In the genomic region with DNA sequence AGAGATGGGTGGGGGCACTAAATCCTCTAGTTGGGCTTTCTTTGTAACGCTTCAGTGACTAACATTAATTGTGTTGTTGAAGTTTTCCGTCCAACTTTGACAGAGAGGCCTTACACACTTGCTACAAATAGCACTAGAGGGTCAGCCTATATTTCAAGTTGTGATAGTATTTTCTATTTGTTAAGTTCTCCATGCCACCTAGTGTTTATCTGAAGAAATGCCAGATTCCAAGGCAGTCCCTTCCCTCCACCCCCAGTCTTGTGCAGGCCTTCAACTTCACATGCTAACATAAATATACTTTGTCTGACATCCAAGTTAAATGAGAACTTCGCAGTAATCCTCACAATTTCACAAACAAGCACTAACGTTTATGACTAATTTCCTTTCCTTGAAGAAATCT, we compare ENCODE assay signal across 25 mouse cellular contexts. TPM values are rescaled to one million over a fixed set of nuclear protein-coding genes. Genes with fewer than 3 reads are reported as not detected.
A peak's percentile ranks its signal among the peaks of the same experiment; 100 is the strongest.
DNase-seq lines count a peak whose midpoint lies in the region; ATAC-seq and TF ChIP-seq lines count a peak whose summit lies in the region.
"Had no signal": no experiment of that assay in that cellular context is flagged by ENCODE, and none has a peak within 500 bp of the region (broad histone marks: within the 10 kb centered on the region; RNA-seq: fewer than 3 reads in every experiment).

No protein-coding gene starts in this region.

- no peak overlapping the region for H3K4me3 ChIP-seq in kidney, postnatal 0 days (replicated peaks; ENCODE audit: low read depth, low read length)
- H3K4me3 ChIP-seq in kidney, adult 2 months (ENCODE audit: insufficient read depth, low read depth, low read length) = no peak overlapping the region
- H3K4me3 ChIP-seq in midbrain, embryonic 14.5 days (replicated peaks; ENCODE audit: low read depth, low read length) = no peak overlapping the region
- no peak overlapping the region for H3K4me3 ChIP-seq in midbrain, embryonic 16.5 days (ENCODE audit: low read depth, low read length)
- H3K4me3 ChIP-seq: forebrain, embryonic 10.5 days; hindbrain, embryonic 13.5 days; liver, embryonic 15.5 days; midbrain, embryonic 12.5 days; neural tube, embryonic 12.5 days had no signal

- DNase-seq in kidney, postnatal 0 days (ENCODE audit: low spot score) = peak; percentile 47
- DNase-seq in kidney, adult 2 months = no peak
- peak; percentile 19 for DNase-seq in midbrain, embryonic 14.5 days
- peak; percentile 14 for DNase-seq in brain, adult 2 months (ENCODE audit: low read depth, low spot score)
- DNase-seq in right cerebral cortex, postnatal 25 days = no peak
- DNase-seq in cerebellum, postnatal 4 days (ENCODE audit: low spot score in 2 of 2) = no peak
- DNase-seq: cerebellum, adult 2 months; cerebellum, postnatal 25 days; gastrocnemius, postnatal 25 days; kidney, adult 9 months; kidney, postnatal 25 days; liver; right cerebral cortex, postnatal 14 days; spleen, adult 18-20 months; thymus, postnatal 25 days had no signal

- peak; percentile 38 for TF ChIP-seq CTCF in kidney, postnatal 0 days (IDR thresholded peaks at IDR 0.05; ENCODE audit: low read depth)
- TF ChIP-seq CTCF in kidney, adult 2 months (conservative IDR thresholded peaks at IDR 0.05; ENCODE audit: insufficient read depth, insufficient read length, low read depth, low read length) = no peak

- WGBS in kidney, postnatal 0 days = 48% methylated on average over 4 of the region's 4 CpGs
- 43% methylated on average over 4 of the region's 4 CpGs for WGBS in kidney, adult 2 months
- WGBS in midbrain, embryonic 14.5 days = 87% methylated on average over 4 of the region's 4 CpGs
- WGBS in midbrain, embryonic 16.5 days = 82% methylated on average over 4 of the region's 4 CpGs

- H3K27ac ChIP-seq in kidney, postnatal 0 days = no peak overlapping the region
- no peak overlapping the region for H3K27ac ChIP-seq in kidney, adult 2 months (ENCODE audit: insufficient read depth, low read depth, low read length)
- no peak overlapping the region for H3K27ac ChIP-seq in midbrain, embryonic 14.5 days (replicated peaks; ENCODE audit: low read depth, low read length)
- no peak overlapping the region for H3K27ac ChIP-seq in midbrain, embryonic 16.5 days (ENCODE audit: low read length)
- H3K27ac ChIP-seq: forebrain, embryonic 10.5 days; hindbrain, embryonic 13.5 days; liver, embryonic 15.5 days; midbrain, embryonic 12.5 days; neural tube, embryonic 12.5 days had no signal

- no peaks in the 10 kb centered on the region for H3K27me3 ChIP-seq in kidney, postnatal 0 days (ENCODE audit: insufficient read depth, low read length)
- no peaks in the 10 kb centered on the region for H3K27me3 ChIP-seq in kidney, adult 2 months (replicated peaks; ENCODE audit: control insufficient read depth, insufficient read depth, low read length)
- H3K27me3 ChIP-seq in midbrain, embryonic 14.5 days (ENCODE audit: control insufficient read depth, insufficient read depth, low read length) = no peaks in the 10 kb centered on the region
- H3K27me3 ChIP-seq in midbrain, embryonic 16.5 days (ENCODE audit: control insufficient read depth, insufficient read depth, low read depth, low read length) = no peaks in the 10 kb centered on the region
- H3K27me3 ChIP-seq: hindbrain, embryonic 13.5 days; liver, embryonic 15.5 days; midbrain, embryonic 12.5 days; neural tube, embryonic 12.5 days had no signal

- H3K9me3 ChIP-seq in kidney, postnatal 0 days (replicated peaks; ENCODE audit: low read length) = no peaks in the 10 kb centered on the region
- no peaks in the 10 kb centered on the region for H3K9me3 ChIP-seq in midbrain, embryonic 14.5 days (ENCODE audit: control insufficient read depth, low read length)
- H3K9me3 ChIP-seq in midbrain, embryonic 16.5 days (replicated peaks; ENCODE audit: control insufficient read depth, low read length, poor library complexity, severe bottlenecking) = no peaks in the 10 kb centered on the region
- H3K9me3 ChIP-seq: forebrain, embryonic 10.5 days; hindbrain, embryonic 13.5 days; liver, embryonic 15.5 days; midbrain, embryonic 12.5 days had no signal

- no peak for TF ChIP-seq POLR2A in kidney, adult 2 months (IDR thresholded peaks at IDR 0.05; ENCODE audit: low read depth, low read length)

- H3K36me3 ChIP-seq in kidney, postnatal 0 days (ENCODE audit: insufficient read depth, low read length) = no peaks in the 10 kb centered on the region
- no peaks in the 10 kb centered on the region for H3K36me3 ChIP-seq in kidney, adult 2 months (ENCODE audit: control insufficient read depth, insufficient read depth, low read length)
- no peaks in the 10 kb centered on the region for H3K36me3 ChIP-seq in midbrain, embryonic 14.5 days (ENCODE audit: control insufficient read depth, insufficient read depth, low read length)
- no peaks in the 10 kb centered on the region for H3K36me3 ChIP-seq in midbrain, embryonic 16.5 days (ENCODE audit: control insufficient read depth, insufficient read depth, low read length)
- H3K36me3 ChIP-seq: forebrain, embryonic 10.5 days; hindbrain, embryonic 13.5 days; liver, embryonic 15.5 days; midbrain, embryonic 12.5 days; neural tube, embryonic 12.5 days had no signal

- ATAC-seq in kidney, postnatal 0 days (replicated peaks; ENCODE audit: low FRiP score, low read depth) = no peak
- no peak for ATAC-seq in midbrain, embryonic 14.5 days (ENCODE audit: low FRiP score, low TSS enrichment)
- ATAC-seq in midbrain, embryonic 16.5 days = no peak
- ATAC-seq: forebrain, embryonic 16.5 days; inflammation-experienced regulatory T-cells, adult 6 months had no signal

- H3K9ac ChIP-seq in kidney, postnatal 0 days (ENCODE audit: low read depth, low read length) = no peak overlapping the region
- H3K9ac ChIP-seq in midbrain, embryonic 14.5 days (replicated peaks; ENCODE audit: low read length) = no peak overlapping the region
- H3K9ac ChIP-seq in midbrain, embryonic 16.5 days (ENCODE audit: low read depth, low read length) = no peak overlapping the region
- H3K9ac ChIP-seq: hindbrain, embryonic 13.5 days; liver, embryonic 15.5 days; midbrain, embryonic 12.5 days; neural tube, embryonic 12.5 days had no signal

- no peaks in the 10 kb centered on the region for H3K4me1 ChIP-seq in kidney, postnatal 0 days (replicated peaks; ENCODE audit: insufficient read depth, low read length)
- no peaks in the 10 kb centered on the region for H3K4me1 ChIP-seq in kidney, adult 2 months (ENCODE audit: control insufficient read depth, insufficient read depth, low read length)
- no peaks in the 10 kb centered on the region for H3K4me1 ChIP-seq in midbrain, embryonic 14.5 days (ENCODE audit: control insufficient read depth, insufficient read depth, low read length)
- H3K4me1 ChIP-seq in midbrain, embryonic 16.5 days (ENCODE audit: control insufficient read depth, insufficient read depth, low read length) = no peaks in the 10 kb centered on the region
- H3K4me1 ChIP-seq: forebrain, embryonic 10.5 days; hindbrain, embryonic 13.5 days; liver, embryonic 15.5 days; midbrain, embryonic 12.5 days; neural tube, embryonic 12.5 days had no signal

- H3K4me2 ChIP-seq in kidney, postnatal 0 days (ENCODE audit: low read length) = no peak overlapping the region
- H3K4me2 ChIP-seq in midbrain, embryonic 14.5 days (ENCODE audit: low read length) = no peak overlapping the region
- H3K4me2 ChIP-seq in midbrain, embryonic 16.5 days (ENCODE audit: low read length) = no peak overlapping the region
- H3K4me2 ChIP-seq: hindbrain, embryonic 13.5 days; liver, embryonic 15.5 days; midbrain, embryonic 12.5 days; neural tube, embryonic 12.5 days had no signal

RNA-seq across cellular contexts. Expression of gene 1700080O16Rik, which starts 26.9 kb away (rescaled TPM):
- not detected in 2 replicates for polyA plus RNA-seq in kidney, postnatal 0 days (2015; fragmentation: Nextera tagmentation; extraction: Ambion mirVana)
- not detected in 2 replicates for polyA plus RNA-seq in kidney, adult 2 months (2012; rRNA removed)
- polyA plus RNA-seq in midbrain, embryonic 14.5 days (2014; fragmentation: Nextera tagmentation; extraction: Ambion mirVana) = not detected in 2 replicates
- polyA plus RNA-seq in midbrain, embryonic 16.5 days (2015; fragmentation: Nextera tagmentation; extraction: Ambion mirVana) = not detected in 2 replicates
- polyA plus RNA-seq: cerebellum, adult 2 months; forebrain, embryonic 10.5 days; forebrain, embryonic 16.5 days; heart, embryonic 14.5 days; hindbrain, embryonic 13.5 days; inflammation-experienced regulatory T-cells, adult 6 months; liver, embryonic 15.5 days; lung, embryonic 16.5 days; midbrain, embryonic 12.5 days; neural tube, embryonic 12.5 days had no signal

Comparison
In these comparisons a context has a peak if more than half of its experiments do, and no peak if none do; other contexts are left out.
1. DNase-seq: peak in kidney, postnatal 0 days (single experiment), midbrain, embryonic 14.5 days (single experiment) and brain, adult 2 months (single experiment); none in kidney, adult 2 months (single experiment), right cerebral cortex, postnatal 25 days (single experiment) and cerebellum, postnatal 4 days (0 of 2).